Mouse (Mus musculus): ENCODE data around the gene Rpn2.

Rpn2 gene

GRCm38 (mm10) chr2:157278717-157279415 lies at the start of gene Rpn2:
Gene Rpn2, plus strand, starts transcription at chr2:157279017.
- in situ Hi-C loops (cut with MboI, MseI): no loop called here

GRCm38 (mm10) chr2:157235946-157236345 lies 42.9 kb upstream of the Rpn2 start:
- in situ Hi-C loops (cut with MboI, MseI): no loop called here

GRCm38 (mm10) chr2:157245001-157245400 lies 33.8 kb upstream of the Rpn2 start:
- in situ Hi-C loops (cut with MboI, MseI): no loop called here

DNA sequence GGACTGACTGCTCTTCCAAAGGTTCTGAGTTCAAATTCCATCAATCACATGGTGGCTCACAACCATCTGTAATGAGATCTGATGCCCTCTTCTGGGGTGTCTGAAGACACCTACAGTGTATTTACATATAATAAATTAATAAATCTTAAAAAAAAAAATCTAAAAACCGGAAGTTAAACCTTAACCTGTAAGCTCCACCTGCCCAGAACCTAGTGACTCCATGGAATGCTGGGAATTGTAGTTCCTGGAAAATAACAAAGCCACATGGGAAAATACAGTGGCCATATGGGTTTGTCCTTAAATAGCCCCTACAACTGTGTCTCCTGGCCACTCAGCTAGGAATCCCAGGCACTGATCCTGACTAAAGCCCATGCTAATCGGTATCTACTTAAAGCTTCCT lies 33.2 kb upstream of the Rpn2 start:
- in situ Hi-C loops (cut with MboI, MseI): no loop called here

GRCm38 (mm10) chr2:157248111-157248510 lies 30.7 kb upstream of the Rpn2 start:
- in situ Hi-C loops (cut with MboI, MseI): no loop called here

GRCm38 (mm10) chr2:157259720-157260119 lies 19.1 kb upstream of the Rpn2 start:
- in situ Hi-C loops (cut with MboI, MseI): loop anchor here in 1 of 2 experiments (5.0 kb wide), 1 partner anchor 52 kb away; no protein-coding TSS in a partner anchor

DNA sequence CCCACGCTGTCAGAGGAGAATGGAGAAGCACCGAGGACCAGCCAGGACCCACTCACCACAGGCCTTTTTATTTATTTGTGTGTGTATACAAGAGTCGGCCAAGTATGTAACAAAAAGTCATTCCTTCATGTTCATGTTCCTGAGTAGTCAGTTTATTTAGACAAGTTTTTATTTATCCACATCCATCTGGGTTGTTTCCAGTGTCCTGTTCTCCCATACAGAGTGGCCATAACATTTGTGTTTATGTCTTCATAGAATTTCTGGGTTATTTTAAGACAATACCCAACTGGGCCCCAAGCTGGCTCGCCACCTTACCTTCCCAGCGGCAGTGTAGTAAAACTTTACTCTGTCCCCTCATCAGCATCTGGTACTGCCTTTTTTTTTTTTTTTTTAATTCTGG lies 16.9 kb upstream of the Rpn2 start:
- in situ Hi-C loops (cut with MboI, MseI): loop anchor here in 1 of 2 experiments (5.0 kb wide), 1 partner anchor 55 kb away; no protein-coding TSS in a partner anchor

DNA sequence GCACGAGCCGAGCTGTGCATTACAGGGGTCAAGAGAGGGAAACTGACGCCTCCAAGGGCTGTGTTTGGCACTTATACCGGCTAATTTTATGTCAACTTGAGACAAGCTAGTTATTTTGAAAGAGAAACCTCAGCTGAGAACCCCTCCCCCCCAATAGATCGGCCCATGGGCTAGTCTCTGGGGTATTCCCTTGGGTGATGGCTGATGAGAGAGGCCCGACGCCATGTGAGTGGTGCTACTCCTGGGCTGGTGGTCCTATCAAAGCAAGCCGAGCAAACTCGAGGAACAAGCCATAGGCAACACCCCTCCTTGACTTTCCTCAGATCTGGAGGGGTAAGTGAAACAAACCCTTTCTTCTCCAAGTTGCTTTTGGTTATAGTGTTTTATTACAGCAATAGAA lies 16.3 kb upstream of the Rpn2 start:
- in situ Hi-C loops (cut with MboI, MseI): loop anchor here in 1 of 2 experiments (5.0 kb wide), 1 partner anchor 55 kb away; no protein-coding TSS in a partner anchor

DNA sequence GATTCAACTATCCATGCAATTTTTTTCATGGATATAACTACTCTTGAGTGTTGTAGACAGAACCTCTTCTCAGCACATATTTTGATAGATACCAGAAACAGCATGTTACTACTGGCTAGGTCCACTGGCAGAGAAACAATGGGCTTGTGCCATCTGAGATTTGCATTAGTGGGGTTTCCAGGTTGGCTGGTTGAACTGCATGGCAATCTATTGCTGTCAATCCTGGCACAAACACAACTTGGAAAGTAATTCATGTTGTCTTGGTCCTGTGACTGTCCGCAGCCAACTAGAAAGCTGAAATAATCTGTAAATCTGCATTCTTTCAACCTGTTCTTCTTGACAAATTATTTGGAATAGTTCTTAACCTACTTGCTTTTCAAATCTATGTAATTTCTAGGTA lies 15.7 kb upstream of the Rpn2 start:
- in situ Hi-C loops (cut with MboI, MseI): loop anchor here in 1 of 2 experiments (5.0 kb wide), 1 partner anchor 56 kb away; no protein-coding TSS in a partner anchor

GRCm38 (mm10) chr2:157263832-157264231 lies 15.0 kb upstream of the Rpn2 start:
- in situ Hi-C loops (cut with MboI, MseI): loop anchor here in 1 of 2 experiments (5.0 kb wide), 1 partner anchor 57 kb away; no protein-coding TSS in a partner anchor

GRCm38 (mm10) chr2:157279416-157279800 lies 591 bp downstream of the Rpn2 start, which contains the start of gene Mroh8:
Gene Mroh8, minus strand, starts transcription at chr2:157279549.
- in situ Hi-C loops (cut with MboI, MseI): no loop called here

- in situ Hi-C loops (cut with MboI, MseI): no loop called here
These were observed 4.5 kb downstream of the Rpn2 start for GRCm38 (mm10) chr2:157283321-157283720.

DNA sequence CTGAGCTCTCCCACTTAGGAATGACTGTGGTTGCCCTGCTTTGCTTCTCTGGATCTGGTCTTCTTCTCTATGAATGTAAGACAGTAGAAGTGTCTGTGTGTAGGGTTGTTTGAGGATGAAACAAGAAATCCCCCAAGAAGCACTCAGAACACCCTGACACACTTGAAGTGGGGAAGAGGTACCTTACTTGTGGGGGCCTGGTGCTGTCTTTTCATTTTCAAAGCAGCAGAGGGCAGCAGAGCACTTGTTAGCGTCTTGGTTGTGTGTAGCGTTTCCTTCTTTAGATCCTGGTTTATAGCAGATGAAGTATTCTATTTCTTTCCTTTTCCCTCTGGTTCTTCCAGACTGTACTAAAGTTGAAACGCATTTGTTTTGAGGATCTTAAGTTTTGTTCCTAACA lies 8.7 kb downstream of the Rpn2 start:
- in situ Hi-C loops (cut with MboI, MseI): no loop called here

DNA sequence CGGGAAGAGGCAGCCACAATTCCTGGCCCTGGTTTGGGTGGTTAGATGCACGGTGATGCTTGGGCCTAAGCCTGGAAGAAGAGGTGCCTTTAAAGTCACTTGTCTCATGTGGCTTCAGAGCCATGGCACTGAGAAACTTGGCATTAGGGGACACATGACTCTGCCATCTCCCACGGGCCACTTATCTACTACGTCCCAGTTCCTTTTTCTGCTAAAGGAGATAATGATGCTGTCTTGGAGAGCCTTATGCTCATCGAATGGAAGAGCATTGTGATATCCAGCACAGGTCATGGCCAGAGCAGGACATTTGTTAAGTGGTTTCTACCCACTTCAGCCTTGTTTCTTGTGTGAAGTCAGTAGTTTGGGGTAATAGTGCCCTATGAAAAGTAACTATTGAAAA lies 10.2 kb downstream of the Rpn2 start:
- in situ Hi-C loops (cut with MboI, MseI): no loop called here

GRCm38 (mm10) chr2:157292093-157292492 lies 13.3 kb downstream of the Rpn2 start:
- in situ Hi-C loops (cut with MboI, MseI): no loop called here

- in situ Hi-C loops (cut with MboI, MseI): no loop called here
These were observed 17.4 kb downstream of the Rpn2 start for GRCm38 (mm10) chr2:157296105-157296689.

DNA sequence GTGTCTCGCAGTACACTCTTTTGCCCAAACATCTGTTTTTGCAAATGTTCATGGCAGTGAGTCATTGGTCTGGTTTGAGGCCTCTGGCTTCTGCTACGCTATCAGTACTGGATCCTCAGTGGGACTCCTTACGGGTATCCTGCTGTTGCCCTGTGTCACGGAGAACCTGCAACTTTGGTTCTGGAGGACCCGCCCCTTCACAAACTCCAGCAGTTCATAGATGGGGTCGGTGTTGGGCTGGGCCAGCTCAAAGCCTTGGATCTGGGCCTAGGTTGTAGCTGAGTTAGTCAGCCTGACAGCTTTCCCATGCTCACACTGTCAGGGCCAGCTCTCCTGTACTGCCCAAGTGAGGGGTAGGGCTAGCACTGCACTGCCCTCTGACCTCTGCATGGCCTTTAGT lies 21.2 kb downstream of the Rpn2 start:
- in situ Hi-C loops (cut with MboI, MseI): no loop called here

GRCm38 (mm10) chr2:157303096-157303495 lies 24.3 kb downstream of the Rpn2 start:
- in situ Hi-C loops (cut with MboI, MseI): no loop called here

GRCm38 (mm10) chr2:157306091-157307032 lies 27.5 kb downstream of the Rpn2 start:
- in situ Hi-C loops (cut with MboI, MseI): no loop called here

- in situ Hi-C loops (cut with MboI, MseI): no loop called here
These were observed 29.0 kb downstream of the Rpn2 start for GRCm38 (mm10) chr2:157307715-157308265.

DNA sequence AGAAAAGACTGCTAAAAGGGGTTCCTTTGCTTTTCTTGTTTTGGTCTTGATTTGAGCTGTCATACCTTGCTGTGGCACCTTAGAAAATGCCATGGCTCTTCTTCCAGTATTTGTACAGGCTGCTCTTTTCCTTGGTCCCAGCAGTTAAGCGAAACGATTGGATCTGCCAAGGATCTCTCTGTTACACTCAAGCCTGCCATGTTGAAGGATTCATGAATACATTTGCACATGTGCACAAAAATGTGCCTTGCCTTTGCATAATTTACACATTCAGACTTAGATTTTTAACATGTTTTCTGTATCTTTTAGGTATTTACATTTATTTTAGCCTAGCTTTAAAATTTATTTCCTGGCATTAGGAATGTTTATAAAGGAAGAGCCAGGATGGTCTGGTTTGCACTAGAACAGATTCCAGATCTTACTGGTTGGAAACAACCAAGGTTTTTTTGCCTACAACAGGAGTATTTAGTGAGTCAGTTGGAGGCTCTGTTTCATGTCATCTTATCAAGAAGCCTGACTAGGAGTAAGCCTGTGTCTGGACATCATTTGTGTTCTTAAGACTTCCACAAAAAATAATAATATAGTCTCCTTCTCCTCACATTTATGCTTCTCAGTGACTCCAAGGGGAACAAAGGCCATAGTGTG lies 29.6 kb downstream of the Rpn2 start:
- in situ Hi-C loops (cut with MboI, MseI): no loop called here
